Mouse (Mus musculus) lung, adult 2 months (tissue): Measurements from ENCODE around the gene Iffo2.

Experiments
- CTCF ChIP-seq: fragments of 200-500 bp; IDR thresholded peaks from 2 replicates; pipeline ENCODE4 v1.5.1; 2011; ENCODE audit warnings: mild to moderate bottlenecking, low read length, control low read depth; ENCODE audit not compliant: insufficient read depth
- POLR2A ChIP-seq: fragments of 200-500 bp; IDR thresholded peaks from 2 replicates; pipeline ENCODE4 v1.6.1; 2011; ENCODE audit warnings: low read depth, mild to moderate bottlenecking, control low read depth, low read length, borderline replicate concordance; ENCODE audit errors: extremely low read depth

- no peak for TF ChIP-seq POLR2A
- TF ChIP-seq CTCF, result peak; percentile 22; the same call in 1 of the 2 replicates
Observed at GRCm38 (mm10) chr4:139594062-139594461, 63.7 kb downstream of the Iffo2 start.
